Mouse (Mus musculus): ENCODE measurements around the gene Maz. TPM values are rescaled to one million over a fixed set of nuclear protein-coding genes. Genes with fewer than 3 reads are reported as not detected.
A peak's percentile ranks its signal among the peaks of the same experiment; 100 is the strongest.

Maz gene
- total RNA-seq, 2 experiments from 2014 or later, result 64.0 to 66.1 TPM

- no peak for DNase-seq
Observed at GRCm38 (mm10) chr7:127021563-127022527, 5.0 kb downstream of the Maz start.

GRCm38 (mm10) chr7:127020901-127021562 lies 5.8 kb downstream of the Maz start, which contains the start of the genes Gm42742 and Prrt2:
Gm42742 (minus strand) TSS chr7:127021097.
Prrt2 (minus strand) TSS chr7:127021211.
- DNase-seq, result peak; percentile 66

- DNase-seq, result no peak
Observed at GRCm38 (mm10) chr7:127020491-127020890, 6.3 kb downstream of the Maz start.

- DNase-seq, result no peak
Observed at GRCm38 (mm10) chr7:127020031-127020430, 6.8 kb downstream of the Maz start.

- no peak for DNase-seq
Observed at GRCm38 (mm10) chr7:127019306-127019960, 7.4 kb downstream of the Maz start.

- DNase-seq, result no peak
Observed at GRCm38 (mm10) chr7:127018416-127019305, 8.2 kb downstream of the Maz start.

- DNase-seq, result no peak
Observed at GRCm38 (mm10) chr7:127017950-127018345, 8.9 kb downstream of the Maz start.

- peak; percentile 95 for DNase-seq
Observed at GRCm38 (mm10) chr7:127016971-127017949, 9.6 kb downstream of the Maz start, which contains the start of gene Pagr1a. Pagr1a (minus strand) TSS chr7:127017352.

GRCm38 (mm10) chr7:127016486-127016938 lies 10.3 kb downstream of the Maz start:
- DNase-seq, result peak; percentile 60

GRCm38 (mm10) chr7:127016481-127016485 lies 10.6 kb downstream of the Maz start, which contains the start of gene Pagr1b:
Pagr1b (minus strand) TSS chr7:127016484.
- DNase-seq, result no peak

- no peak for DNase-seq
Observed at GRCm38 (mm10) chr7:127016081-127016480, 10.8 kb downstream of the Maz start.

- no peak for DNase-seq
Observed at GRCm38 (mm10) chr7:127014993-127015392, 11.8 kb downstream of the Maz start.

- DNase-seq, result peak; percentile 72
Observed at GRCm38 (mm10) chr7:127014320-127014719, 12.5 kb downstream of the Maz start, which contains the start of gene Mvp. Mvp (minus strand) TSS chr7:127014621.

- DNase-seq, result no peak
Observed at GRCm38 (mm10) chr7:127013385-127013784, 13.5 kb downstream of the Maz start.

GRCm38 (mm10) chr7:127012845-127013244 lies 14.0 kb downstream of the Maz start:
- no peak for DNase-seq

GRCm38 (mm10) chr7:127012374-127012773 lies 14.5 kb downstream of the Maz start:
- DNase-seq, result no peak

GRCm38 (mm10) chr7:127011717-127012116 lies 15.1 kb downstream of the Maz start:
- DNase-seq, result no peak

- no peak for DNase-seq
Observed at GRCm38 (mm10) chr7:127011051-127011450, 15.8 kb downstream of the Maz start.

- no peak for DNase-seq
Observed at GRCm38 (mm10) chr7:127009307-127010085, 17.3 kb downstream of the Maz start.

Measured in gastrocnemius, postnatal 25 days (tissue).